Mouse (Mus musculus) CH12.LX (cell line): Measurements from ENCODE around the gene Sstr3. TPM values are rescaled to one million over a fixed set of nuclear protein-coding genes. Genes with fewer than 3 reads are reported as not detected.
A peak's percentile ranks its signal among the peaks of the same experiment; 100 is the strongest.

ENCODE experiments used
- DNase-seq: peaks from one replicate; pipeline ENCODE4 v3.0.0-alpha.2; 2013; ENCODE audit errors: extremely low read depth
- H3K27ac ChIP-seq: 2 replicates; pipeline ENCODE4 v1.5.1; 2012; ENCODE audit warnings: low read depth, mild to moderate bottlenecking, control low read depth, moderate library complexity; ENCODE audit not compliant: insufficient read depth
- H3K27me3 ChIP-seq: replicated peaks from 2 replicates; pipeline ENCODE3; 2012; ENCODE audit warnings: inconsistent platforms
- H3K36me3 ChIP-seq, 2 experiments: replicated peaks in 1 of 2; 2 replicates each; pipeline versions ENCODE3 to v1.6.1; 2012; ENCODE audit warnings: inconsistent platforms in 1 of 2, low read length in 1 of 2, mild to moderate bottlenecking in 1 of 2, mixed read lengths in 1 of 2, moderate library complexity in 1 of 2; ENCODE audit not compliant: control insufficient read depth in 1 of 2, insufficient read depth in 1 of 2
- H3K4me1 ChIP-seq, 2 experiments: 2 replicates each; pipeline ENCODE4 v1.6.1; 2012; ENCODE audit warnings: inconsistent platforms in 1 of 2, moderate library complexity in 1 of 2; ENCODE audit not compliant: insufficient read depth in 2 of 2, control insufficient read depth in 1 of 2
- H3K4me2 ChIP-seq: 2 replicates; pipeline ENCODE4 v1.6.1; 2012; ENCODE audit warnings: low read depth, mild to moderate bottlenecking, control low read depth; ENCODE audit not compliant: poor library complexity, insufficient read depth, severe bottlenecking
- H3K4me3 ChIP-seq, 3 experiments: fragments of 150-350 bp in 1 of 3; sonication (generic) in 1 of 3; replicated peaks in 1 of 3; 2 replicates each; pipeline versions ENCODE3 to v1.5.1; 2011 to 2012; ENCODE audit warnings: low read depth in 2 of 3, low read length in 2 of 3, mild to moderate bottlenecking in 2 of 3, moderate library complexity in 2 of 3, control low read depth in 1 of 3, improper control_type of control experiment in 1 of 3, inconsistent platforms in 1 of 3, mixed read lengths in 1 of 3; ENCODE audit not compliant: poor library complexity in 1 of 3
- H3K79me2 ChIP-seq: replicated peaks from 2 replicates; pipeline ENCODE4 v1.6.1; 2012; ENCODE audit warnings: mild to moderate bottlenecking, moderate library complexity; ENCODE audit not compliant: control insufficient read depth, poor library complexity, insufficient read depth, severe bottlenecking; ENCODE audit errors: extremely low read depth
- H3K9ac ChIP-seq: 2 replicates; pipeline ENCODE4 v1.6.1; 2012; ENCODE audit warnings: low read depth, mild to moderate bottlenecking, control low read depth, moderate library complexity; ENCODE audit not compliant: insufficient read depth
- H3K9me3 ChIP-seq: replicated peaks from 2 replicates; pipeline ENCODE3; 2012; ENCODE audit warnings: low read length, inconsistent platforms, mixed read lengths
- BHLHE40 ChIP-seq: IDR thresholded peaks from 2 replicates; pipeline ENCODE4 v1.6.1; 2011; ENCODE audit warnings: mild to moderate bottlenecking, low read depth, low read length, improper control_type of control experiment
- CHD2 ChIP-seq: IDR thresholded peaks from 2 replicates; pipeline ENCODE4 v1.6.1; 2011; ENCODE audit warnings: low read length, improper control_type of control experiment
- CTCF ChIP-seq, 2 experiments: IDR thresholded peaks in 1 of 2; conservative IDR thresholded peaks in 1 of 2; 2 replicates each; pipeline ENCODE4 v1.5.1; 2011 to 2012; ENCODE audit warnings: low read depth in 2 of 2, low read length in 2 of 2, improper control_type of control experiment in 1 of 2, inconsistent platforms in 1 of 2, mild to moderate bottlenecking in 1 of 2, moderate library complexity in 1 of 2
- E2F4 ChIP-seq: IDR thresholded peaks from 2 replicates; pipeline ENCODE4 v1.6.1; 2011; ENCODE audit warnings: low read depth, low read length, improper control_type of control experiment; ENCODE audit not compliant: insufficient replicate concordance
- ELF1 ChIP-seq: IDR thresholded peaks from 2 replicates; pipeline ENCODE4 v1.6.1; 2014; ENCODE audit warnings: low read depth, mild to moderate bottlenecking, inconsistent platforms, low read length, improper control_type of control experiment
- EP300 ChIP-seq: IDR thresholded peaks from 2 replicates; pipeline ENCODE4 v1.6.1; 2011; ENCODE audit warnings: low read length, improper control_type of control experiment
- ETS1 ChIP-seq: conservative IDR thresholded peaks from 2 replicates; pipeline ENCODE4 v1.6.1; 2012; ENCODE audit warnings: low read depth, mild to moderate bottlenecking, inconsistent platforms, low read length, improper control_type of control experiment, moderate library complexity
- GABPA ChIP-seq: IDR thresholded peaks from 2 replicates; pipeline ENCODE4 v1.6.1; 2012; ENCODE audit warnings: low read depth, low read length, improper control_type of control experiment, inconsistent platforms; ENCODE audit not compliant: insufficient replicate concordance
- HCFC1 ChIP-seq: IDR thresholded peaks from 2 replicates; pipeline ENCODE4 v1.6.1; 2012; ENCODE audit warnings: low read depth, mild to moderate bottlenecking, inconsistent platforms, low read length, improper control_type of control experiment
- IRF4 ChIP-seq: IDR thresholded peaks from 2 replicates; pipeline ENCODE4 v1.6.1; 2014; ENCODE audit warnings: low read depth, mild to moderate bottlenecking, inconsistent platforms, low read length, improper control_type of control experiment
- JUN ChIP-seq: IDR thresholded peaks from 2 replicates; pipeline ENCODE4 v1.6.1; 2011; ENCODE audit warnings: low read depth, mild to moderate bottlenecking, low read length, improper control_type of control experiment, moderate library complexity; ENCODE audit not compliant: insufficient read depth
- MAFK ChIP-seq: IDR thresholded peaks from 2 replicates; pipeline ENCODE4 v1.6.1; 2011; ENCODE audit warnings: low read length, improper control_type of control experiment; ENCODE audit not compliant: insufficient replicate concordance
- MAX ChIP-seq: IDR thresholded peaks from 2 replicates; pipeline ENCODE4 v1.6.1; 2011; ENCODE audit warnings: low read length, improper control_type of control experiment
- MEF2A ChIP-seq: IDR thresholded peaks from 2 replicates; pipeline ENCODE4 v1.6.1; 2014; ENCODE audit warnings: low read depth, mild to moderate bottlenecking, inconsistent platforms, low read length, improper control_type of control experiment, borderline replicate concordance
- MXI1 ChIP-seq: IDR thresholded peaks from 2 replicates; pipeline ENCODE4 v1.6.1; 2011; ENCODE audit warnings: mild to moderate bottlenecking, low read depth, low read length, improper control_type of control experiment
- MYC ChIP-seq: IDR thresholded peaks from 2 replicates; pipeline ENCODE4 v1.6.1; 2011; ENCODE audit warnings: low read depth, mild to moderate bottlenecking, improper control_type of control experiment, low read length
- NELFE ChIP-seq: IDR thresholded peaks from 2 replicates; pipeline ENCODE4 v1.6.1; 2011; ENCODE audit warnings: low read depth, low read length, improper control_type of control experiment
- NRF1 ChIP-seq: IDR thresholded peaks from 2 replicates; pipeline ENCODE4 v1.6.1; 2014; ENCODE audit warnings: low read depth, mild to moderate bottlenecking, inconsistent platforms, low read length, improper control_type of control experiment, moderate library complexity
- POLR2A ChIP-seq: IDR thresholded peaks from 2 replicates; pipeline ENCODE4 v1.6.1; 2011; ENCODE audit warnings: low read depth, mild to moderate bottlenecking, improper control_type of control experiment, low read length
- RAD21 ChIP-seq: IDR thresholded peaks from 2 replicates; pipeline ENCODE4 v1.6.1; 2011; ENCODE audit warnings: low read depth, mild to moderate bottlenecking, low read length, improper control_type of control experiment, moderate library complexity
- RCOR1 ChIP-seq: conservative IDR thresholded peaks from 2 replicates; pipeline ENCODE4 v1.6.1; 2012; ENCODE audit warnings: low read depth, mild to moderate bottlenecking, inconsistent platforms, low read length, improper control_type of control experiment
- SIN3A ChIP-seq: IDR thresholded peaks from 2 replicates; pipeline ENCODE4 v1.6.1; 2012; ENCODE audit warnings: low read length, improper control_type of control experiment, inconsistent platforms
- SMC3 ChIP-seq: IDR thresholded peaks from 2 replicates; pipeline ENCODE4 v1.6.1; 2011; ENCODE audit warnings: low read depth, low read length, improper control_type of control experiment
- TCF12 ChIP-seq: IDR thresholded peaks from 2 replicates; pipeline ENCODE4 v1.6.1; 2014; ENCODE audit warnings: low read depth, mild to moderate bottlenecking, inconsistent platforms, low read length, improper control_type of control experiment
- UBTF ChIP-seq: IDR thresholded peaks from 2 replicates; pipeline ENCODE4 v1.6.1; 2012; ENCODE audit warnings: low read depth, mild to moderate bottlenecking, inconsistent platforms, low read length, improper control_type of control experiment, moderate library complexity
- ZC3H11A ChIP-seq: IDR thresholded peaks from 2 replicates; pipeline ENCODE4 v1.6.1; 2012; ENCODE audit warnings: low read depth, mild to moderate bottlenecking, inconsistent platforms, low read length, improper control_type of control experiment
- ZNF384 ChIP-seq: IDR thresholded peaks from 2 replicates; pipeline ENCODE4 v1.6.1; 2012; ENCODE audit warnings: low read depth, low read length, improper control_type of control experiment, inconsistent platforms
- dilution Hi-C: fragments of 300-500 bp; cut with MboI; formaldehyde crosslinking; loops from 2 replicates; pipeline ENCODE4 v1.14.3; 2020; ENCODE audit warnings: low sequenced_read_pairs; ENCODE audit not compliant: extremely low pct_unique_long_range_greater_than_20kb, extremely low pct_ligation_motif_present
- in situ Hi-C: fragments of 300-500 bp; cut with MboI; formaldehyde crosslinking; loops from 3 replicates; pipeline ENCODE4 v1.14.3; 2019; ENCODE audit warnings: low sequenced_read_pairs, low pct_ligation_motif_present, low pct_unique_long_range_greater_than_20kb, mixed read lengths
- polyA plus RNA-seq: library from polyadenylated mRNA; unstranded; fragments of >175 nt; gene quantifications from 2 replicates; pipeline ENCODE4 v1.2.1, GENCODE M21; 2012; ENCODE audit warnings: low read depth; ENCODE audit not compliant: insufficient read length
- total RNA-seq, 2 experiments: library from RNA; depleted of rRNA; stranded (reverse); fragments of 300-350 nt in 1 of 2; fragments of >200 nt in 1 of 2; gene quantifications; 2 replicates each; pipeline ENCODE4 v1.2.3; 2012 to 2014

The Sstr3 gene
- total and polyA plus RNA-seq, 3 experiments = 0.36 TPM; not detected in 2

DNA sequence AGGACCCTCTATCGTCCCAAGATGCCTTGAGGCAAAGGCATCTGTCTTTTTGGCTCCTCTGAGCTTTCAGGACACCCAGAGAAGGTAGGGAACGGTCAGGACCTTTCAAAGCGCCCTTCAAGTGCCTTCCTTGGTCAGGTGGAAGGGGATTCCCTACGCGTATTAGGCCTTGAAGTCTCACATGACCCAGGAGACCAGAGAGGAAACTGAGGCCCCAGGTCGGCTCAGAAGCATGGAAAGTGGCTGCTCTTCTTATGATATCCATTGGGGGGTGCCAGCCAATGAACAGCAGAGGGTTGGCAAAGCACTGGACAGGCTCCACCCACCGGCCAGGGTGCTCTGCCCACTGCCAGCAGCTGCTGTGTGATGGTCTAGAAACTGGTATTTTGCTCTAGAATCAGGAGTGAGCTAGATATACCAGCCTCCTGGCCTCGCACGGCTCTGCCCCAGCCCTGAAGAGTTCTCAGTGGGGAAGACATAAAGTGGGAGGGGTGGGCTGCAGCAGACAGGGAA lies 23.2 kb upstream of the Sstr3 start (continued):
- TF ChIP-seq NELFE (no peak), CHD2 (no peak), MAFK (no peak), RCOR1 (no peak), CTCF (conservative IDR thresholded peaks at IDR 0.05 in 1 of 2, IDR thresholded peaks at IDR 0.05 in 1 of 2; ENCODE audit: low read depth in 2 of 2, low read length in 2 of 2) (peak in 1 of 2 experiments; percentile 15; a peak in 1 of 4 replicates), JUN (no peak), BHLHE40 (peak; percentile 62)

DNA sequence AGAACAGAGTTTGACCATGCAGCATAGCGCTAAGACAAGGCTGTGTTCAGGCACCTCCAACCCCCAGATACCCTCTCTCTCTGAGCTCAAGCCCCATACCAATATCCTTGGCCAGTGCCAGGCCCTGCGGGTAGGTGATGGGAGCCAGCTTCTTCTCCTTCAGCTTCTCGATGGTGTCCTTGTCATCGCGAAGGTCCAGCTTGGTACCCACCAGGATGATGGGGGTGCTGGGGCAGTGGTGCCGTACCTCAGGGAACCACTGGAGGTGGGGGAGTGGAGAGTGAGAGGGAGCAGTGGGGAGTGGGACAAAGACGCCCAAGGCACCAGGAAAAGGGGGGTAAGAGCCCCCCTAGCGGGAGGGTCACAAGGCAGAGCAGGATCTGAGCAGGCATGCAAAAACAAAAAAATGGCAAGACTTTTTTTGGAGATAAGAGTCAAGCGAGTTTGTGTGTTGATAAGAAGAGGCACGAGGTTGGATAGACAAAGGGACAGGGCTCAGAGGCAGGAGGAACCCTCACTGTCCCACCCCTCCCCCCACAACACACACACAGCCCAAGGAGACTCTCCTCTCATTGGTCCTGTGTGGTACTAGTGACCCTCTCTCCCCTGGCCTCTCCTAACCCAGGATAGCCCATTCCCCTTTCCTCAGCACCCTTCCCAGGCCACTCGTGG lies 20.4 kb upstream of the Sstr3 start:
- Histone ChIP-seq H3K4me2 (no peak overlapping the region), H3K79me2 (peaks cover 27% of the 10 kb centered on the region), H3K4me3 (peak overlapping the region in 1 of 3 experiments; percentile 10), H3K27me3 (no peaks in the 10 kb centered on the region), H3K27ac (peak overlapping the region; percentile 95), H3K36me3 (peaks cover 89 to 95% of the 10 kb centered on the region in 2 experiments), H3K9me3 (no peaks in the 10 kb centered on the region), H3K4me1 (peaks cover 63 to 98% of the 10 kb centered on the region in 2 experiments)
- dilution Hi-C loops = no loop called here
- no peak for DNase-seq
- TF ChIP-seq TCF12 (no peak), GABPA (no peak), BHLHE40 (no peak), MXI1 (no peak)
- TF ChIP-seq, all 38 proteins: peak for 0
- in situ Hi-C loops = no loop called here
- H3K9ac ChIP-seq = no peak overlapping the region

DNA sequence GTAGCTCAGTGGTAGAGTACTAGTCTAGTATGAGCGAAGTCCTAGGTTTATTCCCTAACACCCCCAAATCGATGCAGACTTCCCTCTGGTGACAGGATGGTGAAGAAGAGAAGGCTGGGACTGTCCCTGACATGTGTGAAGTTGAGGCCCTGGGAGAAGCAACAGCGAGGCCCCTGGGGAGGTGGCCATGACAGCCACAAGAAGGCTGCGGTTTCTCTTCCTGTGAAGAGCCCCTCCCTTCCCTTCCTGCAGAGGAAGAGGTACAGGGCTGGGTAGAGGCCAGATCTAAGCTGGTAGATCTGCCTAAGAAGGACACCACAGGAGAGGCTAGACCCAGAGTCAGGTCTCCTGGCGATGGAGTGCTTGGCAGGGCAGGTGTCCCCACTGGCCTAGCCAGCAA lies 19.5 kb upstream of the Sstr3 start:
- dilution Hi-C loops = no loop called here
- Histone ChIP-seq H3K79me2 (peaks cover 17% of the 10 kb centered on the region), H3K9ac (peak overlapping the region; percentile 28; the same call in 1 of the 2 replicates), H3K9me3 (no peaks in the 10 kb centered on the region), H3K36me3 (peaks cover 80 to 88% of the 10 kb centered on the region in 2 experiments), H3K4me1 (peaks cover 56 to 98% of the 10 kb centered on the region in 2 experiments), H3K27me3 (no peaks in the 10 kb centered on the region), H3K4me2 (peak overlapping the region; percentile 60), H3K4me3 (no peak overlapping the region), H3K27ac (peak overlapping the region; percentile 95)
- peak; percentile 90 for DNase-seq
- in situ Hi-C loops = no loop called here
- TF ChIP-seq CTCF (conservative IDR thresholded peaks at IDR 0.05 in 1 of 2, IDR thresholded peaks at IDR 0.05 in 1 of 2; ENCODE audit: low read depth in 2 of 2, low read length in 2 of 2) (no peak; a peak in 1 of 4 replicates), SIN3A (peak; percentile 87; the same call in 1 of the 2 replicates), BHLHE40 (peak; percentile 76), ELF1 (peak; percentile 75), EP300 (peak; percentile 87), MYC (peak; percentile 69; the same call in 1 of the 2 replicates), CHD2 (peak; percentile 72), NELFE (peak; percentile 25; the same call in 1 of the 2 replicates), RCOR1 (peak; percentile 85), POLR2A (no peak; the same call in 1 of the 2 replicates), RAD21 (peak; percentile 1), MAX (peak; percentile 71), E2F4 (no peak), MEF2A (peak; percentile 87; the same call in 1 of the 2 replicates), NRF1 (peak; percentile 54), IRF4 (peak; percentile 90), UBTF (no peak), HCFC1 (peak; percentile 59), MXI1 (peak; percentile 79; the same call in 1 of the 2 replicates), SMC3 (peak; percentile 35), ZNF384 (no peak), ETS1 (peak; percentile 88), ZC3H11A (no peak)
